Mouse (Mus musculus): ENCODE measurements around the gene Elovl2. TPM values are rescaled to one million over a fixed set of nuclear protein-coding genes. Genes with fewer than 3 reads are reported as not detected.

Gene Elovl2
- total and polyA plus RNA-seq, 3 experiments, result not detected

DNA sequence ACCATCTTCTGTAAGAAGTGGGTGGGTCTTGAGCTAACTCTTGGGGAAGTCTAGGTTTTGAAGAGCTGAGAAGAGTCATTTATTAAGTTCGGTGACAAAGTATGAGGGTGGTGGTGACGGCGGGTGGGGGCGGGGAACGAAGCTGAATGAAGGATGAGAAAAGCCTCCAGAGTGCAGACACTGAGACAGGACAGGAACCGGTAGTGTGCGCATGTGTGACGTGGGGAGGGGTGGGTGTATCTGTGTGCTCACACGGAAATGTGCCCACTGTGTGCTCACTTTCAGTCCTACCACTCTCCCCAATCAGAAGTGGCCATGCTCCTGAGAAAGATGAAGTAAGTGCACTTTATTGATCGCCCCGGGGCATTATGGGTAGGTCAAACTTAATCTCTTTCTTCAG, 67.1 kb downstream of the Elovl2 start:
- Histone ChIP-seq H3K36me3 (ENCODE audit: control insufficient read depth in 1 of 2, insufficient read depth in 2 of 2, low read length in 2 of 2) (no peaks in the 10 kb centered on the region), H3K9me3 (replicated peaks; ENCODE audit: insufficient read depth, low read length) (no peaks in the 10 kb centered on the region), H3K4me1 (ENCODE audit: control insufficient read depth in 1 of 2, insufficient read depth in 2 of 2, low read length in 2 of 2) (no peaks in the 10 kb centered on the region), H3K79me2 (ENCODE audit: control insufficient read depth, insufficient read depth, low read length, poor library complexity) (no peaks in the 10 kb centered on the region), H3K27me3 (ENCODE audit: control insufficient read depth in 1 of 2, insufficient read depth in 2 of 2, low read length in 2 of 2) (peaks cover 4 to 6% of the 10 kb centered on the region in 2 experiments; a peak in 3 of 4 replicates), H3K9ac (ENCODE audit: control insufficient read depth, low read depth, low read length, poor library complexity, severe bottlenecking) (no peak overlapping the region), H3K27ac (ENCODE audit: control insufficient read depth, low read depth, low read length) (no peak overlapping the region), H3K4me3 (ENCODE audit: control insufficient read depth in 1 of 2, insufficient read depth in 1 of 2, low read depth in 2 of 2, low read length in 2 of 2) (no peak overlapping the region)
- TF ChIP-seq ZNF384 (IDR thresholded peaks at IDR 0.05; ENCODE audit: low read depth, low read length) (no peak), CHD1 (IDR thresholded peaks at IDR 0.05; ENCODE audit: low read depth, low read length) (no peak), USF1 (IDR thresholded peaks at IDR 0.05; ENCODE audit: low read depth, low read length) (no peak), ETS1 (IDR thresholded peaks at IDR 0.05; ENCODE audit: low read depth, low read length) (no peak), MAX (IDR thresholded peaks at IDR 0.05; ENCODE audit: low read length) (no peak), SMC3 (IDR thresholded peaks at IDR 0.05; ENCODE audit: low read depth, low read length) (no peak), ZMIZ1 (IDR thresholded peaks at IDR 0.05; ENCODE audit: low read depth, low read length) (no peak), MYB (IDR thresholded peaks at IDR 0.05; ENCODE audit: low read depth, low read length) (no peak), ELF1 (IDR thresholded peaks at IDR 0.05; ENCODE audit: low read depth, low read length) (no peak), NRF1 (IDR thresholded peaks at IDR 0.05; ENCODE audit: insufficient read depth, low read depth, low read length, poor library complexity, severe bottlenecking) (no peak), RAD21 (IDR thresholded peaks at IDR 0.05; ENCODE audit: low read depth, low read length) (no peak)
- no peak for DNase-seq (ENCODE audit: low read depth, low spot score)

DNA sequence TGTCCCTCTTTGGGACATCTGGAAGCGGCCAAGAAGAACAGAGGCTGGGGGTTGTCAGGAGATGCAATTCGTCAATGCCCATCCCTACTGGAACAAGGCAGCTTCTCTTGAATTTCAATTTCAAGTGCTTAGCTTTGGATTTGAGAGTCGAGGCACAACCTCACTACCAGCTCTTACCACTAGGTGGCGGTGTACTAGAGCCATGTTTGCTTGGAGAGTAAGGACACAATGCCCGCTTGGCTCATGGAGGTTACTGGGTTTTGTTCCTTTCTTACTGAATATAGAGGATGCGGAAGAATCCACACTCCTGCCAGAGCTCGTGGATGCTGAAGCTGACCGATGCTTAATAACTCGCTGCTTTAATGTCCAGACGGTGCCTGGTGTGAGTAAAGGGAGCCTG, 73.9 kb downstream of the Elovl2 start:
- DNase-seq (ENCODE audit: low read depth, low spot score), result peak; percentile 76
- Histone ChIP-seq H3K36me3 (ENCODE audit: control insufficient read depth in 1 of 2, insufficient read depth in 2 of 2, low read length in 2 of 2) (no peaks in the 10 kb centered on the region), H3K4me3 (ENCODE audit: control insufficient read depth in 1 of 2, insufficient read depth in 1 of 2, low read depth in 2 of 2, low read length in 2 of 2) (no peak overlapping the region), H3K9ac (ENCODE audit: control insufficient read depth, low read depth, low read length, poor library complexity, severe bottlenecking) (no peak overlapping the region), H3K79me2 (ENCODE audit: control insufficient read depth, insufficient read depth, low read length, poor library complexity) (no peaks in the 10 kb centered on the region), H3K4me1 (ENCODE audit: control insufficient read depth in 1 of 2, insufficient read depth in 2 of 2, low read length in 2 of 2) (no peaks in the 10 kb centered on the region), H3K27me3 (ENCODE audit: control insufficient read depth in 1 of 2, insufficient read depth in 2 of 2, low read length in 2 of 2) (peaks cover 4% of the 10 kb centered on the region in 2 experiments; a peak in 2 of 4 replicates), H3K27ac (ENCODE audit: control insufficient read depth, low read depth, low read length) (no peak overlapping the region), H3K9me3 (replicated peaks; ENCODE audit: insufficient read depth, low read length) (no peaks in the 10 kb centered on the region)
- TF ChIP-seq SMC3 (IDR thresholded peaks at IDR 0.05; ENCODE audit: low read depth, low read length) (peak; percentile 86), HCFC1 (IDR thresholded peaks at IDR 0.05; ENCODE audit: low read depth, low read length) (no peak), ZC3H11A (IDR thresholded peaks at IDR 0.05; ENCODE audit: low read depth, low read length) (peak; percentile 44), CTCF (IDR thresholded peaks at IDR 0.05 in 2 of 3, conservative IDR thresholded peaks at IDR 0.05 in 1 of 3; ENCODE audit: control insufficient read depth in 1 of 3, insufficient read depth in 1 of 3, low read depth in 2 of 3, low read length in 3 of 3, poor library complexity in 1 of 3, severe bottlenecking in 1 of 3) (peak; percentile 77 to 96 (median 86)), ZMIZ1 (IDR thresholded peaks at IDR 0.05; ENCODE audit: low read depth, low read length) (no peak), RAD21 (IDR thresholded peaks at IDR 0.05; ENCODE audit: low read depth, low read length) (peak; percentile 55)

GRCm38 (mm10) chr13:41145433-41145970, 74.7 kb downstream of the Elovl2 start:
- H3K9ac ChIP-seq (ENCODE audit: control insufficient read depth, low read depth, low read length, poor library complexity, severe bottlenecking), result no peak overlapping the region
- no peak for DNase-seq (ENCODE audit: low read depth, low spot score)

More at GRCm38 (mm10) chr13:41145433-41145970, 74.7 kb downstream of the Elovl2 start:
- Histone ChIP-seq H3K27me3 (ENCODE audit: control insufficient read depth in 1 of 2, insufficient read depth in 2 of 2, low read length in 2 of 2) (no peaks in the 10 kb centered on the region; a peak in 2 of 4 replicates), H3K27ac (ENCODE audit: control insufficient read depth, low read depth, low read length) (no peak overlapping the region), H3K4me1 (ENCODE audit: control insufficient read depth in 1 of 2, insufficient read depth in 2 of 2, low read length in 2 of 2) (no peaks in the 10 kb centered on the region), H3K9me3 (replicated peaks; ENCODE audit: insufficient read depth, low read length) (no peaks in the 10 kb centered on the region), H3K79me2 (ENCODE audit: control insufficient read depth, insufficient read depth, low read length, poor library complexity) (no peaks in the 10 kb centered on the region), H3K4me3 (ENCODE audit: control insufficient read depth in 1 of 2, insufficient read depth in 1 of 2, low read depth in 2 of 2, low read length in 2 of 2) (no peak overlapping the region), H3K36me3 (ENCODE audit: control insufficient read depth in 1 of 2, insufficient read depth in 2 of 2, low read length in 2 of 2) (no peaks in the 10 kb centered on the region)
- no peak for TF ChIP-seq E2F4 (IDR thresholded peaks at IDR 0.05; ENCODE audit: borderline replicate concordance, low read depth, low read length)
- no peak for TF ChIP-seq ETS1 (IDR thresholded peaks at IDR 0.05; ENCODE audit: low read depth, low read length)
- TF ChIP-seq CTCF (IDR thresholded peaks at IDR 0.05 in 2 of 3, conservative IDR thresholded peaks at IDR 0.05 in 1 of 3; ENCODE audit: control insufficient read depth in 1 of 3, insufficient read depth in 1 of 3, low read depth in 2 of 3, low read length in 3 of 3, poor library complexity in 1 of 3, severe bottlenecking in 1 of 3), result no peak
- no peak for TF ChIP-seq CHD1 (IDR thresholded peaks at IDR 0.05; ENCODE audit: low read depth, low read length)
- no peak for TF ChIP-seq GATA1 (IDR thresholded peaks at IDR 0.05; ENCODE audit: low read depth, low read length)
- no peak for TF ChIP-seq MYB (IDR thresholded peaks at IDR 0.05; ENCODE audit: low read depth, low read length)
- no peak for TF ChIP-seq HCFC1 (IDR thresholded peaks at IDR 0.05; ENCODE audit: low read depth, low read length)
- no peak for TF ChIP-seq SMC3 (IDR thresholded peaks at IDR 0.05; ENCODE audit: low read depth, low read length)
- TF ChIP-seq RCOR1 (IDR thresholded peaks at IDR 0.05; ENCODE audit: low read depth, low read length), result no peak
- TF ChIP-seq KAT2A (conservative IDR thresholded peaks at IDR 0.05; ENCODE audit: low read depth, low read length), result no peak
- no peak for TF ChIP-seq CHD2 (IDR thresholded peaks at IDR 0.05; ENCODE audit: low read length)
- no peak for TF ChIP-seq POLR2AphosphoS5 (IDR thresholded peaks at IDR 0.05; ENCODE audit: borderline replicate concordance, low read depth, low read length)
- TF ChIP-seq JUND (IDR thresholded peaks at IDR 0.05; ENCODE audit: low read depth, low read length), result no peak
- TF ChIP-seq ELF1 (IDR thresholded peaks at IDR 0.05; ENCODE audit: low read depth, low read length), result no peak
